Mouse (Mus musculus): ENCODE data around the gene Csrp1. TPM values are rescaled to one million over a fixed set of nuclear protein-coding genes. Genes with fewer than 3 reads are reported as not detected.

Csrp1 gene
- polyA plus RNA-seq, 1 experiment from 2014 or later: 24.9 TPM

- no peaks in the 10 kb centered on the region for H3K27me3 ChIP-seq (replicated peaks; ENCODE audit: control insufficient read depth, insufficient read depth, low read length)
- DNase-seq (ENCODE audit: low spot score): no peak
- no peak for ATAC-seq
Observed at GRCm38 (mm10) chr1:135723016-135723415, 3.2 kb downstream of the Csrp1 start.

GRCm38 (mm10) chr1:135724134-135724533 lies 4.3 kb downstream of the Csrp1 start:
- Histone ChIP-seq H3K27me3 (replicated peaks; ENCODE audit: control insufficient read depth, insufficient read depth, low read length) (no peaks in the 10 kb centered on the region), H3K4me1 (ENCODE audit: control insufficient read depth, insufficient read depth, low read length) (peaks cover 4% of the 10 kb centered on the region; the same call in 1 of the 2 replicates), H3K27ac (ENCODE audit: low read depth, low read length) (no peak overlapping the region), H3K4me2 (ENCODE audit: low read length) (no peak overlapping the region), H3K9ac (ENCODE audit: low read length) (no peak overlapping the region), H3K9me3 (replicated peaks; ENCODE audit: control insufficient read depth, low read length) (no peaks in the 10 kb centered on the region), H3K36me3 (ENCODE audit: control insufficient read depth, insufficient read depth, low read length) (no peaks in the 10 kb centered on the region), H3K4me3 (ENCODE audit: low read depth, low read length) (no peak overlapping the region)
- 62% methylated on average over 4 of the region's 4 CpGs for WGBS
- DNase-seq (ENCODE audit: low spot score) (no peak), ATAC-seq (no peak)

More at GRCm38 (mm10) chr1:135723016-135723415, 3.2 kb downstream of the Csrp1 start:
- no peak overlapping the region for H3K9ac ChIP-seq (ENCODE audit: low read length)
- H3K4me2 ChIP-seq (ENCODE audit: low read length): no peak overlapping the region
- no peak overlapping the region for H3K4me3 ChIP-seq (ENCODE audit: low read depth, low read length)
- no peaks in the 10 kb centered on the region for H3K4me1 ChIP-seq (ENCODE audit: control insufficient read depth, insufficient read depth, low read length)
- H3K36me3 ChIP-seq (ENCODE audit: control insufficient read depth, insufficient read depth, low read length): no peaks in the 10 kb centered on the region
- H3K9me3 ChIP-seq (replicated peaks; ENCODE audit: control insufficient read depth, low read length): no peaks in the 10 kb centered on the region
- 55% methylated on average over 1 of the region's 1 CpGs for WGBS
- no peak overlapping the region for H3K27ac ChIP-seq (ENCODE audit: low read depth, low read length)

- no peak for DNase-seq (ENCODE audit: low spot score)
- Histone ChIP-seq H3K4me1 (ENCODE audit: control insufficient read depth, insufficient read depth, low read length) (peaks cover 11% of the 10 kb centered on the region), H3K36me3 (ENCODE audit: control insufficient read depth, insufficient read depth, low read length) (no peaks in the 10 kb centered on the region), H3K9ac (ENCODE audit: low read length) (no peak overlapping the region), H3K27me3 (replicated peaks; ENCODE audit: control insufficient read depth, insufficient read depth, low read length) (no peaks in the 10 kb centered on the region), H3K4me2 (ENCODE audit: low read length) (no peak overlapping the region), H3K4me3 (ENCODE audit: low read depth, low read length) (no peak overlapping the region), H3K9me3 (replicated peaks; ENCODE audit: control insufficient read depth, low read length) (no peaks in the 10 kb centered on the region), H3K27ac (ENCODE audit: low read depth, low read length) (no peak overlapping the region)
- WGBS: 93% methylated on average over 6 of the region's 6 CpGs
- no peak for ATAC-seq
Observed at GRCm38 (mm10) chr1:135725324-135725723, 5.5 kb downstream of the Csrp1 start.

GRCm38 (mm10) chr1:135725936-135726335 lies 6.1 kb downstream of the Csrp1 start:
- Histone ChIP-seq H3K27ac (ENCODE audit: low read depth, low read length) (no peak overlapping the region), H3K9ac (ENCODE audit: low read length) (no peak overlapping the region), H3K36me3 (ENCODE audit: control insufficient read depth, insufficient read depth, low read length) (no peaks in the 10 kb centered on the region), H3K27me3 (replicated peaks; ENCODE audit: control insufficient read depth, insufficient read depth, low read length) (no peaks in the 10 kb centered on the region), H3K4me3 (ENCODE audit: low read depth, low read length) (no peak overlapping the region), H3K9me3 (replicated peaks; ENCODE audit: control insufficient read depth, low read length) (no peaks in the 10 kb centered on the region), H3K4me2 (ENCODE audit: low read length) (no peak overlapping the region), H3K4me1 (ENCODE audit: control insufficient read depth, insufficient read depth, low read length) (peaks cover 11% of the 10 kb centered on the region)
- DNase-seq (ENCODE audit: low spot score): no peak
- WGBS: 73% methylated on average over 7 of the region's 7 CpGs
- ATAC-seq: no peak

GRCm38 (mm10) chr1:135728631-135729366 lies 8.9 kb downstream of the Csrp1 start:
- ATAC-seq (peak; percentile 85), DNase-seq (ENCODE audit: low spot score) (peak; percentile 91)
- Histone ChIP-seq H3K4me1 (ENCODE audit: control insufficient read depth, insufficient read depth, low read length) (peaks cover 27% of the 10 kb centered on the region), H3K9me3 (replicated peaks; ENCODE audit: control insufficient read depth, low read length) (no peaks in the 10 kb centered on the region), H3K27ac (ENCODE audit: low read depth, low read length) (no peak overlapping the region), H3K4me3 (ENCODE audit: low read depth, low read length) (peak overlapping the region; percentile 45), H3K4me2 (ENCODE audit: low read length) (peak overlapping the region; percentile 83), H3K36me3 (ENCODE audit: control insufficient read depth, insufficient read depth, low read length) (no peaks in the 10 kb centered on the region), H3K9ac (ENCODE audit: low read length) (peak overlapping the region; percentile 64), H3K27me3 (replicated peaks; ENCODE audit: control insufficient read depth, insufficient read depth, low read length) (no peaks in the 10 kb centered on the region)
- 2% methylated on average over 35 of the region's 35 CpGs for WGBS

GRCm38 (mm10) chr1:135729367-135729713 lies 9.5 kb downstream of the Csrp1 start:
- WGBS: 0% methylated on average over 10 of the region's 11 CpGs
- Histone ChIP-seq H3K4me1 (ENCODE audit: control insufficient read depth, insufficient read depth, low read length) (peaks cover 32% of the 10 kb centered on the region), H3K4me2 (ENCODE audit: low read length) (peak overlapping the region; percentile 83), H3K36me3 (ENCODE audit: control insufficient read depth, insufficient read depth, low read length) (no peaks in the 10 kb centered on the region), H3K9me3 (replicated peaks; ENCODE audit: control insufficient read depth, low read length) (no peaks in the 10 kb centered on the region), H3K27me3 (replicated peaks; ENCODE audit: control insufficient read depth, insufficient read depth, low read length) (no peaks in the 10 kb centered on the region), H3K27ac (ENCODE audit: low read depth, low read length) (no peak overlapping the region), H3K9ac (ENCODE audit: low read length) (peak overlapping the region; percentile 64), H3K4me3 (ENCODE audit: low read depth, low read length) (peak overlapping the region; percentile 45)
- ATAC-seq (peak; percentile 10; the same call in 1 of the 2 replicates), DNase-seq (ENCODE audit: low spot score) (no peak)

GRCm38 (mm10) chr1:135729821-135730220 lies 10.0 kb downstream of the Csrp1 start:
- peaks cover 36% of the 10 kb centered on the region for H3K4me1 ChIP-seq (ENCODE audit: control insufficient read depth, insufficient read depth, low read length)
- H3K27me3 ChIP-seq (replicated peaks; ENCODE audit: control insufficient read depth, insufficient read depth, low read length): no peaks in the 10 kb centered on the region
- WGBS: 23% methylated on average over 4 of the region's 4 CpGs
- H3K36me3 ChIP-seq (ENCODE audit: control insufficient read depth, insufficient read depth, low read length): no peaks in the 10 kb centered on the region
- no peaks in the 10 kb centered on the region for H3K9me3 ChIP-seq (replicated peaks; ENCODE audit: control insufficient read depth, low read length)
- H3K4me3 ChIP-seq (ENCODE audit: low read depth, low read length): peak overlapping the region; percentile 45
- ATAC-seq: no peak
- H3K4me2 ChIP-seq (ENCODE audit: low read length): peak overlapping the region; percentile 83
- H3K27ac ChIP-seq (ENCODE audit: low read depth, low read length): no peak overlapping the region
- H3K9ac ChIP-seq (ENCODE audit: low read length): peak overlapping the region; percentile 64
- no peak for DNase-seq (ENCODE audit: low spot score)

GRCm38 (mm10) chr1:135730296-135730695 lies 10.4 kb downstream of the Csrp1 start:
- 62% methylated on average over 3 of the region's 3 CpGs for WGBS
- ATAC-seq (no peak), DNase-seq (ENCODE audit: low spot score) (no peak)
- H3K9me3 ChIP-seq (replicated peaks; ENCODE audit: control insufficient read depth, low read length): no peaks in the 10 kb centered on the region
- H3K4me2 ChIP-seq (ENCODE audit: low read length): no peak overlapping the region
- H3K4me3 ChIP-seq (ENCODE audit: low read depth, low read length): no peak overlapping the region
- H3K27ac ChIP-seq (ENCODE audit: low read depth, low read length): no peak overlapping the region
- no peak overlapping the region for H3K9ac ChIP-seq (ENCODE audit: low read length)
- no peaks in the 10 kb centered on the region for H3K36me3 ChIP-seq (ENCODE audit: control insufficient read depth, insufficient read depth, low read length)
- H3K27me3 ChIP-seq (replicated peaks; ENCODE audit: control insufficient read depth, insufficient read depth, low read length): no peaks in the 10 kb centered on the region
- peaks cover 40% of the 10 kb centered on the region for H3K4me1 ChIP-seq (ENCODE audit: control insufficient read depth, insufficient read depth, low read length)

GRCm38 (mm10) chr1:135731393-135731792 lies 11.5 kb downstream of the Csrp1 start:
- no peak overlapping the region for H3K9ac ChIP-seq (ENCODE audit: low read length)
- ATAC-seq (no peak), DNase-seq (ENCODE audit: low spot score) (no peak)
- H3K9me3 ChIP-seq (replicated peaks; ENCODE audit: control insufficient read depth, low read length): no peaks in the 10 kb centered on the region
- 75% methylated on average over 7 of the region's 7 CpGs for WGBS
- no peak overlapping the region for H3K4me2 ChIP-seq (ENCODE audit: low read length)
- no peaks in the 10 kb centered on the region for H3K36me3 ChIP-seq (ENCODE audit: control insufficient read depth, insufficient read depth, low read length)
- H3K4me1 ChIP-seq (ENCODE audit: control insufficient read depth, insufficient read depth, low read length): peaks cover 43% of the 10 kb centered on the region
- no peaks in the 10 kb centered on the region for H3K27me3 ChIP-seq (replicated peaks; ENCODE audit: control insufficient read depth, insufficient read depth, low read length)
- no peak overlapping the region for H3K27ac ChIP-seq (ENCODE audit: low read depth, low read length)
- H3K4me3 ChIP-seq (ENCODE audit: low read depth, low read length): no peak overlapping the region
